Mouse (Mus musculus): Measurements from ENCODE around the gene Znrf3.
"Not testable (repeated sequence)": the region's sequence is repeated elsewhere in the genome, so short reads cannot be mapped to it uniquely, and the experiment has no call there.

The Znrf3 gene

GRCm38 (mm10) chr11:5444599-5445451, at the start of gene Znrf3:
Gene Znrf3, minus strand, starts transcription at chr11:5444847.
- DNase-seq (ENCODE audit: low read depth, low spot score): peak; percentile 95

- DNase-seq (ENCODE audit: low read depth, low spot score): no peak
Measured at GRCm38 (mm10) chr11:5493869-5494268, 49.2 kb upstream of the Znrf3 start.

- no peak for DNase-seq (ENCODE audit: low read depth, low spot score)
Measured at GRCm38 (mm10) chr11:5491912-5492311, 47.3 kb upstream of the Znrf3 start.

- no peak for DNase-seq (ENCODE audit: low read depth, low spot score)
Measured at GRCm38 (mm10) chr11:5490989-5491656, 46.5 kb upstream of the Znrf3 start.

GRCm38 (mm10) chr11:5489433-5489832, 44.8 kb upstream of the Znrf3 start:
- not testable (repeated sequence) for DNase-seq (ENCODE audit: low read depth, low spot score)

- DNase-seq (ENCODE audit: low read depth, low spot score): peak; percentile 97
Measured at GRCm38 (mm10) chr11:5485193-5486011, 40.8 kb upstream of the Znrf3 start.

- DNase-seq (ENCODE audit: low read depth, low spot score): no peak
Measured at GRCm38 (mm10) chr11:5482581-5482980, 37.9 kb upstream of the Znrf3 start.

GRCm38 (mm10) chr11:5478831-5479230, 34.2 kb upstream of the Znrf3 start:
- no peak for DNase-seq (ENCODE audit: low read depth, low spot score)

GRCm38 (mm10) chr11:5478193-5478592, 33.5 kb upstream of the Znrf3 start:
- no peak for DNase-seq (ENCODE audit: low read depth, low spot score)

- DNase-seq (ENCODE audit: low read depth, low spot score): no peak
Measured at GRCm38 (mm10) chr11:5476806-5477205, 32.2 kb upstream of the Znrf3 start.

- not testable (repeated sequence) for DNase-seq (ENCODE audit: low read depth, low spot score)
Measured at GRCm38 (mm10) chr11:5475556-5476118, 31.0 kb upstream of the Znrf3 start.

GRCm38 (mm10) chr11:5474130-5474529, 29.5 kb upstream of the Znrf3 start:
- DNase-seq (ENCODE audit: low read depth, low spot score): peak; percentile 86

- no peak for DNase-seq (ENCODE audit: low read depth, low spot score)
Measured at GRCm38 (mm10) chr11:5470055-5470454, 25.4 kb upstream of the Znrf3 start.

GRCm38 (mm10) chr11:5469084-5469483, 24.4 kb upstream of the Znrf3 start:
- peak; percentile 41 for DNase-seq (ENCODE audit: low read depth, low spot score)

GRCm38 (mm10) chr11:5468471-5468870, 23.8 kb upstream of the Znrf3 start:
- DNase-seq (ENCODE audit: low read depth, low spot score): no peak

- no peak for DNase-seq (ENCODE audit: low read depth, low spot score)
Measured at GRCm38 (mm10) chr11:5451923-5452322, 7.3 kb upstream of the Znrf3 start.

- DNase-seq (ENCODE audit: low read depth, low spot score): no peak
Measured at GRCm38 (mm10) chr11:5451341-5451740, 6.7 kb upstream of the Znrf3 start.

- DNase-seq (ENCODE audit: low read depth, low spot score): no peak
Measured at GRCm38 (mm10) chr11:5450701-5451100, 6.1 kb upstream of the Znrf3 start.

- DNase-seq (ENCODE audit: low read depth, low spot score): no peak
Measured at GRCm38 (mm10) chr11:5445452-5445953, 856 bp upstream of the Znrf3 start.

- no peak for DNase-seq (ENCODE audit: low read depth, low spot score)
Measured at GRCm38 (mm10) chr11:5444234-5444598, 431 bp downstream of the Znrf3 start.

- DNase-seq (ENCODE audit: low read depth, low spot score): no peak
Measured at GRCm38 (mm10) chr11:5443511-5444233, 975 bp downstream of the Znrf3 start.

Measured in brain, adult 2 months (tissue).